Mouse (Mus musculus) bone marrow macrophage, adult 2 months (primary cell): ENCODE data around the gene Klhdc10.

ENCODE experiments used
- CTCF ChIP-seq: IDR thresholded peaks from 2 replicates; pipeline ENCODE4 v1.5.1; 2012; ENCODE audit warnings: low read depth, mild to moderate bottlenecking, low read length, moderate library complexity
- POLR2A ChIP-seq: IDR thresholded peaks from 2 replicates; pipeline ENCODE4 v1.6.1; 2012; ENCODE audit warnings: mild to moderate bottlenecking, low read depth, low read length, borderline replicate concordance

GRCm38 (mm10) chr6:30403465-30403864, 1.8 kb downstream of the Klhdc10 start:
- TF ChIP-seq CTCF: no peak
- no peak for TF ChIP-seq POLR2A
